In the genomic region with DNA sequence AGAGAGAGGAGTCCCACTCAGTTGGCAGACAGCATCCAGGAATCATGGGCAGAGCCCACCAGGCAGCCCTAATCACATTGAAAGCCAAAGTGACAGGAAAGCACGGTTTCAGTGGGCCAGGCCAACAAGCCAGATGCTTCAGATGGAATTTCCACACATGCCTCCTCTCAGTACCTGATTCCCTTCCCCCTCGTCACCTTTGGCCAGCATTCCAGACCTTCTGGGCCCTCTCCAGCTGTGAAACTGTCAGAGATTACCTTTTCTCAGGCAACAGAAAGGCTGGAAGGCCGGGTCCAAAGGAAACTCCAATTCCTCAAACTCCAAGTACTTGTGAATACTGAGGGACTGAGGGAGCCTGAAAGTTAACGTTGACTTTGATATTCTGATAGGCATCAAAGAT, we compare ENCODE assay signal across 15 mouse cellular contexts. TPM values are rescaled to one million over a fixed set of nuclear protein-coding genes. Genes with fewer than 3 reads are reported as not detected.
DNase-seq lines count a peak whose midpoint lies in the region; ATAC-seq and TF ChIP-seq lines count a peak whose summit lies in the region.
"Had no signal": no experiment of that assay in that cellular context is flagged by ENCODE, and none has a peak within 500 bp of the region (broad histone marks: within the 10 kb centered on the region; RNA-seq: fewer than 3 reads in every experiment).

No protein-coding gene starts in this region.

- H3K27me3 ChIP-seq in heart, embryonic 11.5 days (ENCODE audit: control insufficient read depth, insufficient read depth, low read length) = no peaks in the 10 kb centered on the region
- H3K27me3 ChIP-seq: embryonic facial prominence, embryonic 13.5 days; forebrain, embryonic 15.5 days; hindbrain, embryonic 13.5 days had no signal

- no peak for TF ChIP-seq CTCF in layer of hippocampus, adult 2 months (conservative IDR thresholded peaks at IDR 0.05)

- no peak for ATAC-seq in heart, embryonic 11.5 days (replicated peaks; ENCODE audit: insufficient number of reproducible peaks, low FRiP score, low TSS enrichment)
- ATAC-seq: activated CD4-positive, CD25-positive, alpha-beta regulatory T cell, adult 4 months; forebrain, embryonic 15.5 days had no signal

- peaks cover 76% of the 10 kb centered on the region for H3K4me1 ChIP-seq in heart, embryonic 11.5 days (ENCODE audit: control insufficient read depth, insufficient read depth, low read length)

- peak overlapping the region; percentile 36; the same call in 1 of the 2 replicates for H3K27ac ChIP-seq in layer of hippocampus, adult 2 months
- peak overlapping the region; percentile 29; the same call in 1 of the 2 replicates for H3K27ac ChIP-seq in heart, embryonic 11.5 days (ENCODE audit: low read depth, low read length)
- H3K27ac ChIP-seq: embryonic facial prominence, embryonic 13.5 days; forebrain, embryonic 15.5 days; hindbrain, embryonic 13.5 days; liver, embryonic 14.5 days had no signal

- H3K9ac ChIP-seq in heart, embryonic 11.5 days (ENCODE audit: low read depth, low read length) = no peak overlapping the region
- H3K9ac ChIP-seq: embryonic facial prominence, embryonic 13.5 days; forebrain, embryonic 15.5 days; hindbrain, embryonic 13.5 days; liver, embryonic 14.5 days had no signal

- no peaks in the 10 kb centered on the region for H3K9me3 ChIP-seq in heart, embryonic 11.5 days (replicated peaks; ENCODE audit: control insufficient read depth, low read length)
- H3K9me3 ChIP-seq: embryonic facial prominence, embryonic 13.5 days; forebrain, embryonic 15.5 days; hindbrain, embryonic 13.5 days had no signal

- no peak for DNase-seq in layer of hippocampus, adult 2 months (ENCODE audit: low spot score in 2 of 2)
- DNase-seq in layer of hippocampus, postnatal 25 days (ENCODE audit: extremely low spot score in 1 of 2, low spot score in 1 of 2) = no peak
- DNase-seq in kidney, adult 8-10 months = peak; percentile 88 to 89
- peak; percentile 49 for DNase-seq in lung, postnatal 14 days
- DNase-seq in urinary bladder, adult 2 months (ENCODE audit: low spot score) = no peak
- DNase-seq in retina, postnatal 1 day = no peak
- DNase-seq in left cerebral cortex, adult 11 months (ENCODE audit: low spot score) = no peak
- DNase-seq: cerebellum, adult 11-12 months; thymus, adult 18-20 months had no signal

- no peak overlapping the region for H3K4me3 ChIP-seq in layer of hippocampus, adult 2 months
- H3K4me3 ChIP-seq in heart, embryonic 11.5 days (ENCODE audit: low read depth, low read length) = no peak overlapping the region
- H3K4me3 ChIP-seq: embryonic facial prominence, embryonic 13.5 days; forebrain, embryonic 15.5 days; hindbrain, embryonic 13.5 days had no signal

- H3K4me2 ChIP-seq in heart, embryonic 11.5 days = peak overlapping the region; percentile 24; the same call in 1 of the 2 replicates
- H3K4me2 ChIP-seq: embryonic facial prominence, embryonic 13.5 days; forebrain, embryonic 15.5 days; hindbrain, embryonic 13.5 days had no signal

- WGBS in heart, embryonic 11.5 days (ENCODE audit: insufficient replicate concordance) = 10% methylated on average over 4 of the region's 4 CpGs

- H3K36me3 ChIP-seq in heart, embryonic 11.5 days (ENCODE audit: control insufficient read depth, insufficient read depth, low read length) = peaks cover 2% of the 10 kb centered on the region; the same call in 1 of the 2 replicates
- H3K36me3 ChIP-seq: forebrain, embryonic 15.5 days; hindbrain, embryonic 13.5 days had no signal

RNA-seq across cellular contexts. Expression of gene Fermt2, which starts 19.1 kb away (rescaled TPM):
- 100 to 1,000 TPM in 1 of 2 experiments, 10 to 100 TPM in 1; 90.8 to 100 TPM for total RNA-seq in layer of hippocampus, adult 2 months (2021)
- total RNA-seq in layer of hippocampus, postnatal 25 days (2021) = 100 to 1,000 TPM; 106 to 112 TPM
- polyA plus RNA-seq in heart, embryonic 11.5 days (2014; fragmentation: Nextera tagmentation; extraction: Ambion mirVana) = 168 and 188 TPM in 2 replicates
- 301 and 304 TPM in 2 replicates for polyA plus RNA-seq in urinary bladder, adult 2 months (2012; rRNA removed)

Comparison
In these comparisons a context has a peak if more than half of its experiments do, and no peak if none do; other contexts are left out.
1. DNase-seq: peak in kidney, adult 8-10 months (2 of 2) and lung, postnatal 14 days (single experiment); none in layer of hippocampus, adult 2 months (0 of 2), layer of hippocampus, postnatal 25 days (0 of 2), urinary bladder, adult 2 months (single experiment), retina, postnatal 1 day (single experiment) and left cerebral cortex, adult 11 months (single experiment).